Mouse (Mus musculus): ENCODE measurements around the gene Bnc1.
A peak's percentile ranks its signal among the peaks of the same experiment; 100 is the strongest.

Gene Bnc1

GRCm38 (mm10) chr7:81973939-81974338 lies 18.2 kb downstream of the Bnc1 start:
- DNase-seq (ENCODE audit: low spot score), result no peak

DNA sequence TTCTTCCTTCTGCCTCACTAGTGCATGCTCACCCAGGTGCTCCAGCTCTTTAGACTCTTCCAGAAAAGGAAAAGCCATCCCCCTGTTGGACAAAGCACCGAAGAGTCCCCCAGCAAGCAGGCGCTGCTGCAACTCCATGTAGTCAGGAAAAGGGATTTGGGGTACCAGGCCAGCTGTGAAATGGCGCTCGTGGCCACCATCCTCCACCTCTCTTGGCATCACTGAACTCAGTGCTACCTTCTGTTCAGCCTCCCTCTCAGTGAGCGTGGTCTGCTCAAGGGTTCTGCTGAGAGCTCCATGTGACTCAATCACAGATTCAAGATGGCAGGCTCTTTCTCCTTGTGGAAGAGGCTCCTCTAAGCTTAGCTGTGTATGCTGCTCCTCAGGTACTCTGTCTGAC lies 18.8 kb downstream of the Bnc1 start:
- no peak for DNase-seq (ENCODE audit: low spot score)

GRCm38 (mm10) chr7:81968975-81969374 lies 23.1 kb downstream of the Bnc1 start:
- no peak for DNase-seq (ENCODE audit: low spot score)

- no peak for DNase-seq (ENCODE audit: low spot score)
Observed at GRCm38 (mm10) chr7:81968451-81968850, 23.6 kb downstream of the Bnc1 start.

GRCm38 (mm10) chr7:81966195-81966594 lies 25.9 kb downstream of the Bnc1 start:
- no peak for DNase-seq (ENCODE audit: low spot score)

- no peak for DNase-seq (ENCODE audit: low spot score)
Observed at GRCm38 (mm10) chr7:81959704-81960103, 32.4 kb downstream of the Bnc1 start.

- no peak for DNase-seq (ENCODE audit: low spot score)
Observed at GRCm38 (mm10) chr7:81954208-81954846, 37.8 kb downstream of the Bnc1 start.

GRCm38 (mm10) chr7:81950499-81950898 lies 41.6 kb downstream of the Bnc1 start:
- no peak for DNase-seq (ENCODE audit: low spot score)

DNA sequence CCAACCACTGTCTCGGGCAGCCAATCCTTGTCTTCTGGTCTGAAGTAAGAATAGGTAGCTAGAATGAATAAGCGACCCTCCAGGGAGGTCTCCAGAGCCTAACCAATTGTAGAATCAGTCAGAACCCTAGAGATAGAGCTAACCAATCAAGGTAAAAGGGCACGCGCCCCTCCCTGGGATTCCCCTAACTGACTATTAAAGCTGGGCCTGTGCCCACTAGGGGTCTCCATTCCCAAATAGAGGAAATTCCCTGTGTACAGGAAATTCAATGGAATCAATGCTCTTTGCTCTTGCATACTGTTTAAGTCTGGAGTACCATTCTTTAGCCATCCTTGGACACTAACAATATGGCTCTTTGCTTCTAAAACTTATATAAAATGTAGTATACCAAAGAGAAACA lies 46.7 kb downstream of the Bnc1 start:
- no peak for DNase-seq (ENCODE audit: low spot score)

GRCm38 (mm10) chr7:81934806-81935205 lies 57.3 kb downstream of the Bnc1 start:
- DNase-seq (ENCODE audit: low spot score), result no peak

GRCm38 (mm10) chr7:81934267-81934745 lies 57.8 kb downstream of the Bnc1 start, which contains the start of gene Hdgfl3:
TSS of gene Hdgfl3 (minus strand) at chr7:81934473.
- DNase-seq (ENCODE audit: low spot score), result peak; percentile 63

- peak; percentile 54 for DNase-seq (ENCODE audit: low spot score)
Observed at GRCm38 (mm10) chr7:81933601-81934266, 58.4 kb downstream of the Bnc1 start.

GRCm38 (mm10) chr7:81933061-81933600 lies 59.0 kb downstream of the Bnc1 start:
- no peak for DNase-seq (ENCODE audit: low spot score)

DNA sequence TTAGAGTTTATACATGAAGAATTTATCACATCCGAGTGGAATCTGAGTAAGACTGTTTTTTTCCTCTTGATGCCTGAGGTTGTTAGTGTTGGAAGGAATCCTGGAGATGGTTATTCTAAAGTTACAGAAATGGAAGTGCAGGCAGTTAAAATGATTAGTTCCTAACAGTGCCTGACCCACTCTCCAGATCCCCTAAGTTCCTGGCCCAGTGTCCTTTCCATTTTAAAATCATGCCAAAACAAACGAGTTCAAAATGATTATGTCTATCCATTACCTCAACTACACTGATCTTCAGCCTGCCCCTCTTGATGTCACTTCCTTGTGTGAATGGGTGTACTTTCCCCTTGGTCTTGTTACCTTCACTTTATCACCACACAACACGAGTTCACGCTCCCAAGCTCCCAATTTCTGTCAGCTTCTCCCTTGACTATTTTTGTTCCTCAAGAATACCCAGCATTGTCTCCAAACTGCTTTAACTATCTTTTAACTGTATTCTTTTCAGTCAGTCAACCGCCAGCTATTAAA lies 59.5 kb downstream of the Bnc1 start:
- no peak for DNase-seq (ENCODE audit: low spot score)

DNA sequence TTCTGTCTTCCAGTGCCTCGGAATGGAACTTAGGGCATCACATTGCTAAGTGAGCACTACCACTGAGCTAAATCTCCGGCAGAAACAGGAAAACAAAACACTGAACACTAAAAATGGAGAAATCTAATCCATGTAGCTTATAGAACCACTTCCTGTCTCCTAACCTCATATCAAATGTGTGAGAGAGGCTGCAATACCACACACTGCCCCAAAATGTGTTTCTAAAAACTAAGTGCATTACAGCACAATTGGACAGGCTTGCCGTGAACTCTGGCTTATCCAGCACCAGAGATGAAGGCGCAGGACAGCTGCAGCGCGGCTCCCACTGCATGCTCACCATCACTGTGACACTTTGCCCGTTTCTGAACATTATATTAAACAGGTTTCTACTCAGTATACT lies 63.1 kb downstream of the Bnc1 start:
- DNase-seq (ENCODE audit: low spot score), result no peak

GRCm38 (mm10) chr7:81921379-81921952 lies 70.6 kb downstream of the Bnc1 start:
- DNase-seq (ENCODE audit: low spot score), result no peak

GRCm38 (mm10) chr7:81920314-81920713 lies 71.8 kb downstream of the Bnc1 start:
- DNase-seq (ENCODE audit: low spot score), result no peak

DNA sequence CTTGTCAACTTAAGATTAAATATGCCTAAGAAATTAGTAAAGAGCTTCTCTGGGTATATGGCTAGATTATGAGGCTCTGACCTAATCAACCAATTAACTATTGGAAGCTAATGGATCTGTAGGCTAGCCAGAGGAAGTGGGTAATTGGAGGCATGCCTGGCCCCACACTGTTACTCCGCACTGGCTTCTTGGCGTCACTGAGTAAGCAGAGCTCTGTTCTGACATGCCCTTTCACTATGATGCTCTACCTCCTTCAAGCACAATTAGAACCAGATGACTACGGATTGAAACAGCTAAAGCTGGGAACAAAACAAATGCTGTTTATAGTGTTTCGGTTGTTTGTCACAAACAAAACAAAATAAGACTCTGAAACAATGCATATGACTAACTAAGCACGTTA lies 73.8 kb downstream of the Bnc1 start:
- DNase-seq (ENCODE audit: low spot score), result no peak
